Mouse (Mus musculus) spleen, adult 2 months (tissue): ENCODE data around the gene Rpsa. TPM values are rescaled to one million over a fixed set of nuclear protein-coding genes. Genes with fewer than 3 reads are reported as not detected.

ENCODE experiments used
- DNase-seq, 2 experiments: peaks; one replicate each; pipeline versions ENCODE4 v3.0.0 to v3.0.0-alpha.2; 2012 to 2021; ENCODE audit warnings: low spot score in 2 of 2, low read depth in 1 of 2
- H3K27ac ChIP-seq: fragments of 200-500 bp; 2 replicates; pipeline ENCODE4 v1.5.1; 2012; ENCODE audit warnings: low read length, inconsistent platforms; ENCODE audit not compliant: insufficient read depth
- H3K27me3 ChIP-seq: fragments of 200-500 bp; 2 replicates; pipeline ENCODE4 v1.6.1; 2012; ENCODE audit warnings: mild to moderate bottlenecking, moderate library complexity, low read length, inconsistent platforms; ENCODE audit not compliant: control insufficient read depth, insufficient read depth
- H3K36me3 ChIP-seq: fragments of 200-500 bp; 2 replicates; pipeline ENCODE4 v1.6.1; 2012; ENCODE audit warnings: mild to moderate bottlenecking, low read length, inconsistent platforms; ENCODE audit not compliant: control insufficient read depth, insufficient read depth
- H3K4me1 ChIP-seq: fragments of 200-500 bp; 2 replicates; pipeline ENCODE4 v1.6.1; 2011; ENCODE audit warnings: inconsistent platforms; ENCODE audit not compliant: control insufficient read depth, insufficient read depth, insufficient read length
- H3K4me3 ChIP-seq: fragments of 200-500 bp; 2 replicates; pipeline ENCODE4 v1.5.1; 2011; ENCODE audit warnings: mild to moderate bottlenecking, inconsistent platforms; ENCODE audit not compliant: insufficient read depth, insufficient read length; ENCODE audit errors: extremely low read depth
- CTCF ChIP-seq: fragments of 200-500 bp; IDR thresholded peaks from 2 replicates; pipeline ENCODE4 v1.5.1; 2011; ENCODE audit warnings: mild to moderate bottlenecking, inconsistent platforms; ENCODE audit not compliant: insufficient read depth, insufficient read length, insufficient replicate concordance; ENCODE audit errors: extremely low read depth
- POLR2A ChIP-seq: fragments of 200-500 bp; IDR thresholded peaks from 2 replicates; pipeline ENCODE4 v1.6.1; 2011; ENCODE audit warnings: low read depth, low read length, inconsistent platforms
- WGBS: fragments of 180-500 bp; shearing (Covaris S2); methylation state at CpG from one replicate; pipeline ENCODE4 v1.1.7; 2018; 5-methylcytosine and 5-hydroxymethylcytosine counted together
- polyA plus RNA-seq: library from polyadenylated mRNA; depleted of rRNA; stranded (reverse); fragments of >200 nt; gene quantifications from 2 replicates; pipeline ENCODE4 v1.2.3, GENCODE M21; 2012; rRNA removed

The Rpsa gene
- 2,660 and 3,812 TPM in 2 replicates for polyA plus RNA-seq

DNA sequence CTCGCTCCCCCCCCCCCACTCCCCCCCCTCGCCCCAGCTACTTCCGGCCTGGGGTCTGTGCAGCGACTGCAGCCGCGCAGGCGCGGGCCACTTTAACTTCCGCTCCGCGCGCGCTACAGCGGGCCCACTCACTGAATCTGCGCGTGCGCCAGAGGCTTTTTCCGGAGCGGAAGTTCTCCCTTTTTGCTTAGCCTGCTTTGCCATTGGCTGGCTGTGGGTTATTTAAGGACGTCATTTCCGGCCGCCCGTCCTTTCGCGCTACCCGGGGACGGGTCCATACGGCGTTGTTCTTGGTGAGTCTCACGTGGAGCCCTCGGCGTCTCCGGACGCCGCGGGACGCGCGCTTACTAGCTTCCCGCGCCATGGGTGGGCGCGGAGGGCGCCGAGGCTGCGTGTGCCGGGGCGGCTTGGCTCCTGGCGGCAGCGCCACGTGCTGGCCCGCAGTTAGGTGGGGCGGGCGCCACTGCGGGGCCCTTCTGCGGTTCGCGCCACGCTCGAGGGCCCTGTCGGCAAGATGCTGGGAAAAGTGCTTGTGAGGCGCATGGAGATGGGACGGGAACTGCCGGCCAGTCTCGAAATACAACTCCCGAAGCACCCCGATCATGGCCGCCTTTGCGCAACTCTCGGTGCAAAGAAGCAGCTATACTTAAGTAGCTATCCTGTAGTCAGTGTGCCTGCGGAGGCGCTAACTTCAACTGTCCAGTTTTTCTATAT, at the start of gene Rpsa:
TSS of gene Rpsa (plus strand) at position 152 of the 714 bp plus-strand sequence.
- peak; percentile 96 to 97 for DNase-seq
- peaks cover 45% of the 10 kb centered on the region for H3K36me3 ChIP-seq
- under 1% methylated on average over 72 of the region's 72 CpGs for WGBS
- H3K4me1 ChIP-seq, result peaks cover 8% of the 10 kb centered on the region
- no peaks in the 10 kb centered on the region for H3K27me3 ChIP-seq
- H3K4me3 ChIP-seq, result peak within 1 kb of the TSS; percentile 82
- H3K27ac ChIP-seq, result peak within 1 kb of the TSS; percentile 85
- TF ChIP-seq CTCF (no peak), POLR2A (peak; percentile 92)

DNA sequence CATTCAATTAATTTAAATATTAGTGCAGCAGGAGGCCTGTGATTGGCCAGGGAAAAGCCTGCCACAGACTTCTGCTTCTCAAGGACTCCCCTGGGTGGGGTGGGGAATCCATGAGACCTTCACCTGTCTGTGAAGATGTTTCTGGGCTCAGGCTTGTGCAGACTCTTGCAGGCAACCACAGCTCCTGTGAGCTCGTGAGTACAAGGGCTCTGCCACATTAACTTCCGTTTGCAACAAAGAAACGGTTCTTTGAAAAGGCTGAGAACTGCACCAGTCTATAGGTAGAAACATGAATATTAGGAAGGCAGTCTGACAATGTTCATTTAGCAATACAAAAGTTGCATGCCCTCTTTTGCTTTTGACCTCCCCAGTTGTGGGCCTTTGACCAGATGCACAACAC, 49.2 kb upstream of the Rpsa start:
- 60% methylated on average over 3 of the region's 3 CpGs for WGBS
- TF ChIP-seq POLR2A, result no peak
- no peak for TF ChIP-seq CTCF
- no peak overlapping the region for H3K27ac ChIP-seq

DNA sequence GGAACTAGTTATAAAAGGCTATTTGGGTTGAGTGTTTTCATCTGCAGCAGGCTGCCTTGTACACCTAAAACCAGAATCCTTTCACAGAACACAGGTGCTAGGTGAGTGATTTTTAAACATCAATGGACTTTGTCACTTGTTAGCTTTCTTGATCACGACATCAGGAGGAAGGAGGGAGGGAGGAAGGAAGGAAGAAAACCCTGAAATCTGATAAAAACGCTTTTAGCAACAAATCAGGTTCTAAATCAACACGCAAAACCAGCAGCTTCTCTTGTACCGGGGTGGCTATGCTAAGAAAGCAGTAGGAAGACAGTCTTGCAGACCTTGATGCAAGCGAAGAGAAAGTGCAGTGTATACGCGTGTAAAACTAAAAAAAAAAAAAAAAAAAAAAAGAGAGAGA, 47.6 kb upstream of the Rpsa start:
- H3K27me3 ChIP-seq, result no peaks in the 10 kb centered on the region
- H3K4me3 ChIP-seq, result no peak overlapping the region
- H3K4me1 ChIP-seq, result peaks cover 10% of the 10 kb centered on the region
- no peaks in the 10 kb centered on the region for H3K36me3 ChIP-seq
- H3K27ac ChIP-seq, result no peak overlapping the region
- 47% methylated on average over 7 of the region's 7 CpGs for WGBS
- no peak for DNase-seq
- TF ChIP-seq CTCF (no peak), POLR2A (no peak)

More for the DNA sequence above, 49.2 kb upstream of the Rpsa start:
- peaks cover 6% of the 10 kb centered on the region for H3K4me1 ChIP-seq
- H3K4me3 ChIP-seq, result no peak overlapping the region
- DNase-seq, result no peak
- no peaks in the 10 kb centered on the region for H3K27me3 ChIP-seq
- H3K36me3 ChIP-seq, result no peaks in the 10 kb centered on the region

DNA sequence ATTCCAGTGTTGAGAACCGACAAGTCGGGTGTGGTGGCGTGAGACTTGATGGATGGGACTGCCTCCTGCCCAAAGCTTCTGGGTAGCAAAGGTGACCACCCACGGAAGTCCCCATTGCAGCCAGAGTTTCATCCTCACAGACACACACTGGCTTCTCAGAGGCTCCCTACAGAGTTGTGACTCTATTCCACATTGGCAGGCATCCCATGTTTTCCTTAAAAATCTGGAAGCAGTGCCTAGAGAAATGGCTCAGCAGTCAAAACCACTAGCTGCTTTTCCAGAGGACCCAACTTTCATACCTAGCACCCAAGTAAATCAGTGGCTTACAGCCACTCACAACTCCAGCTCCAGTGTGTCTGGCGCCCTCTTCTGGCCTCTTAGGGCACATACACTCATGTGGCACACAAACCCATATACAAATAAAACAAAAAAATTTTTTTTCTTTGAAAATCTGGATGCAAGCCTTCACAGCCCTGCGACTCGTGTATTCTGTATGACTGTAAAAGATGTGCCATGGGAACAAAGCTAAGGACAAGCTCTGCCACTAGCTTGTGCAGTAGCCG, 46.9 kb upstream of the Rpsa start:
- Histone ChIP-seq H3K36me3 (no peaks in the 10 kb centered on the region), H3K4me1 (peaks cover 10% of the 10 kb centered on the region), H3K27ac (no peak overlapping the region), H3K27me3 (no peaks in the 10 kb centered on the region), H3K4me3 (no peak overlapping the region)
- no peak for TF ChIP-seq POLR2A
- no peak for TF ChIP-seq CTCF
- DNase-seq, result no peak
- WGBS, result 83% methylated on average over 8 of the region's 8 CpGs

DNA sequence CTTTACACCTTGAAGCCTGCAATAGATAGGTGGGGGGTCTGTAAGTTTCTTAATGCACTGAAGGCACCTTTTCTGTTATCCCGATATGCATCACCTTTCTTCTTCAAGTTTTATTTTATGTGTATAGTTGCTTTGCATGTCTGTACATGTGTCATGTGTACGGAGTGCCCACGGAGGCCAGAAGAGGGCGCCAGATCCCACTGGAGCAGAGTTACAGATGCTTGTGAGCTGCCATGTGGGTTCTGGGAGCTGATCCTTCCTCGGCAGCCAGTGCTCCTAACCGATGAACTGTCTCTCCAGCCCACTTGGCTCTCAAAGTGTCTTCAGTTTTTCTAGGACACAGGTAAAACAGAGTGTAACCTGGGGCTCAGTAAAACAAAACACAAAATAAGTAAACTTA, 46.2 kb upstream of the Rpsa start:
- H3K36me3 ChIP-seq, result no peaks in the 10 kb centered on the region
- H3K27me3 ChIP-seq, result no peaks in the 10 kb centered on the region
- 82% methylated on average over 6 of the region's 6 CpGs for WGBS
- no peak for DNase-seq
- TF ChIP-seq POLR2A (no peak), CTCF (0 out of 2 replicates have a peak, but pooled peaks have one; percentile 3)
- H3K27ac ChIP-seq, result no peak overlapping the region
- peaks cover 10% of the 10 kb centered on the region for H3K4me1 ChIP-seq
- no peak overlapping the region for H3K4me3 ChIP-seq

DNA sequence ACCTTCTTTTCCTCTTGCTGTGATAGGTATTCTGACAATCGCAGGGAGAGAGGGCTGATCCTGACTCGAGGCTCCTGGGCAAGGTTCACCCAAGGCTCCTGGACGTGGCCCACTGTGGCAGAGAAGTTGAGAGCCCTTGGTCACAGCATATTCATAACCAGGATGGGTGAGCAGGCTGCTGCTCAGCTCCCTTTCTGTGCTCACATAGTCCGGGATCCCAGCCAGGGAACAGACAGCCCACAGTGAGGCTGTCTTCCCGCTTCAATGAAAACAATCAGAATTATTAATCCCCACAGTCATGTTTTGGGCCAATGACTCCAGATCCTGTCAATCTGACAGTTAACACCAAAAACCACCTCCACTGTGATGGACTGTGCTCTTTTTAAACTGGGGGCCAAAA, 45.5 kb upstream of the Rpsa start:
- Histone ChIP-seq H3K4me1 (peaks cover 10% of the 10 kb centered on the region), H3K27ac (no peak overlapping the region), H3K4me3 (no peak overlapping the region), H3K36me3 (no peaks in the 10 kb centered on the region), H3K27me3 (no peaks in the 10 kb centered on the region)
- TF ChIP-seq POLR2A (no peak), CTCF (no peak)
- DNase-seq, result no peak
- WGBS, result 83% methylated on average over 5 of the region's 5 CpGs

DNA sequence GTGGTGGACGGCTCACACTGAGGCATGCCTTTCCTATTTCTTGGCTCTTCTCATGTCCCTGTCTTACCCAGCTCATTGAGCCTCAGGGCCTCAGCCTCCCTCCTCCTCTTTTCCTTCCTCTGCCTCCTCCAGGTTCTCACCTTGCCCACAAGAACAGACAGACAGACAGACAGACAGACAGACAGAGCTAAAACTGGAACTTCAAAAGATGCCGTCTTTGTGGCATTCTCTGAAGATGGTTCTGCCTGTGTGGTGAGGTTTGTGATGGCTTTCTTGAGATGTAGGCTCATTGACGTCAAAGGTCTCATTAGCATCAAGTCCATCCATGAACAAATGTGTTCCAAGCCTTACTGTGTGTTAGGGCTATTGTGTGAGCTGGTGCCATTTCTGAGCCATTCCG, 44.8 kb upstream of the Rpsa start:
- 67% methylated on average over 4 of the region's 4 CpGs for WGBS
- no peak overlapping the region for H3K4me3 ChIP-seq
- H3K27me3 ChIP-seq, result no peaks in the 10 kb centered on the region
- DNase-seq, result no peak
- peaks cover 10% of the 10 kb centered on the region for H3K4me1 ChIP-seq
- H3K36me3 ChIP-seq, result no peaks in the 10 kb centered on the region
- TF ChIP-seq POLR2A, result no peak
- no peak for TF ChIP-seq CTCF
- no peak overlapping the region for H3K27ac ChIP-seq
